In the genomic region with DNA sequence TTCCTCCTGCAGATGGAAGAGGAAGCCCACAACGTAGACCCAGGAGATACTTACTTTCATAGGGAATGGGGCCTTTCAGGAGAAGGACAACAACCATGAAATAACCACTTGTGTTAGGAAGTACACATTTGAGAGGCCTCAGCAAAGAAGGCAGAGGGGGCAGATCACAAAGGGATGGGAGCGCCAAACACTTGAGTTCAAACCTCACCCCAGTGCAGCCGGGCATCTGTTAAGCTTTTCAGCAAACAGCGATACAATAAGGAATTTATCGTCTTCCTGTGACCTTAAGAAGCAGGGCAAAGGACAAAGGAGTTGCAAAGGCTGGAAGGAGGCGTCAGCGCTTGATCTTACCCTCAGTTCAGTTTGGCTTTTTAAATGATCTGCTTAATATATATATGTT, we compare ENCODE assay signal across 10 mouse cellular contexts. TPM values are rescaled to one million over a fixed set of nuclear protein-coding genes. Genes with fewer than 3 reads are reported as not detected.
DNase-seq lines count a peak whose midpoint lies in the region; ATAC-seq and TF ChIP-seq lines count a peak whose summit lies in the region.
"Had no signal": no experiment of that assay in that cellular context is flagged by ENCODE, and none has a peak within 500 bp of the region (broad histone marks: within the 10 kb centered on the region; RNA-seq: fewer than 3 reads in every experiment).

No protein-coding gene starts in this region.

- no peak for DNase-seq in heart, adult 18-20 months
- DNase-seq in stomach, postnatal 0 days (ENCODE audit: low spot score): no peak
- no peak for DNase-seq in liver, embryonic 14.5 days (ENCODE audit: low read depth in 3 of 3, low spot score in 3 of 3)
- DNase-seq in thymus, postnatal 10 days (ENCODE audit: low spot score in 2 of 2): no peak
- DNase-seq: cerebellum, adult 2 months; forebrain, postnatal 0 days; thymus, postnatal 14 days had no signal

- no peaks in the 10 kb centered on the region for H3K27me3 ChIP-seq in heart, embryonic 14.5 days (ENCODE audit: control insufficient read depth, insufficient read depth, low read length)
- H3K27me3 ChIP-seq in stomach, embryonic 14.5 days (ENCODE audit: control insufficient read depth, insufficient read depth, low read length): no peaks in the 10 kb centered on the region
- no peaks in the 10 kb centered on the region for H3K27me3 ChIP-seq in stomach, postnatal 0 days (ENCODE audit: control insufficient read depth, insufficient read depth, low read length)
- H3K27me3 ChIP-seq in liver, embryonic 14.5 days (ENCODE audit: control insufficient read depth, insufficient read depth, low read length): no peaks in the 10 kb centered on the region

- peak overlapping the region; percentile 67 to 85 for H3K27ac ChIP-seq in heart, embryonic 14.5 days (replicated peaks in 1 of 2; ENCODE audit: control insufficient read depth in 1 of 2, insufficient read depth in 1 of 2, low read depth in 2 of 2, low read length in 2 of 2)
- H3K27ac ChIP-seq in stomach, embryonic 14.5 days (ENCODE audit: low read length): peak overlapping the region; percentile 24; the same call in 1 of the 2 replicates
- no peak overlapping the region for H3K27ac ChIP-seq in stomach, postnatal 0 days (replicated peaks)
- H3K27ac ChIP-seq in liver, embryonic 14.5 days: peak overlapping the region; percentile 18; the same call in 1 of the 2 replicates

- no peaks in the 10 kb centered on the region for H3K36me3 ChIP-seq in heart, embryonic 14.5 days (ENCODE audit: control insufficient read depth, insufficient read depth, low read length)
- no peaks in the 10 kb centered on the region for H3K36me3 ChIP-seq in stomach, embryonic 14.5 days (ENCODE audit: control insufficient read depth, insufficient read depth, low read length)
- no peaks in the 10 kb centered on the region for H3K36me3 ChIP-seq in stomach, postnatal 0 days (ENCODE audit: control insufficient read depth, insufficient read depth, low read length)
- no peaks in the 10 kb centered on the region for H3K36me3 ChIP-seq in liver, embryonic 14.5 days (replicated peaks; ENCODE audit: control insufficient read depth, insufficient read depth, low read depth)

- peaks cover 10 to 14% of the 10 kb centered on the region in 2 experiments for H3K4me1 ChIP-seq in heart, embryonic 14.5 days (ENCODE audit: control insufficient read depth in 2 of 2, insufficient read depth in 2 of 2, low read length in 2 of 2)
- H3K4me1 ChIP-seq in stomach, embryonic 14.5 days (ENCODE audit: control insufficient read depth, insufficient read depth, low read length): peaks cover 6% of the 10 kb centered on the region
- H3K4me1 ChIP-seq in stomach, postnatal 0 days (replicated peaks; ENCODE audit: control insufficient read depth, insufficient read depth): no peaks in the 10 kb centered on the region; the same call in none of the 2 replicates
- peaks cover 0 to 22% of the 10 kb centered on the region in 2 experiments; a peak in 2 of 4 replicates for H3K4me1 ChIP-seq in liver, embryonic 14.5 days (replicated peaks; ENCODE audit: control insufficient read depth in 2 of 2, insufficient read depth in 2 of 2, low read length in 1 of 2)

- WGBS in heart, embryonic 14.5 days: 61% methylated on average over 7 of the region's 7 CpGs
- WGBS in stomach, embryonic 14.5 days: 42% methylated on average over 7 of the region's 7 CpGs
- WGBS in stomach, postnatal 0 days: 45% methylated on average over 7 of the region's 7 CpGs
- 16% methylated on average over 7 of the region's 7 CpGs for WGBS in liver, embryonic 14.5 days (ENCODE audit: insufficient replicate concordance)

- H3K4me2 ChIP-seq in heart, embryonic 14.5 days (ENCODE audit: low read length): peak overlapping the region; percentile 47
- no peak overlapping the region for H3K4me2 ChIP-seq in stomach, embryonic 14.5 days (replicated peaks; ENCODE audit: low read depth, low read length)
- H3K4me2 ChIP-seq in stomach, postnatal 0 days (replicated peaks; ENCODE audit: low read depth): no peak overlapping the region
- peak overlapping the region; percentile 41 for H3K4me2 ChIP-seq in liver, embryonic 14.5 days (ENCODE audit: low read depth)

- H3K4me3 ChIP-seq in heart, embryonic 14.5 days (ENCODE audit: control insufficient read depth in 1 of 2, insufficient read depth in 1 of 2, low read depth in 1 of 2, low read length in 2 of 2): no peak overlapping the region
- no peak overlapping the region for H3K4me3 ChIP-seq in stomach, embryonic 14.5 days (ENCODE audit: low read depth, low read length)
- no peak overlapping the region for H3K4me3 ChIP-seq in stomach, postnatal 0 days (ENCODE audit: low read depth, low read length)
- H3K4me3 ChIP-seq in liver, embryonic 14.5 days (ENCODE audit: insufficient read depth in 1 of 2, low read depth in 2 of 2, low read length in 2 of 2): no peak overlapping the region

- no peaks in the 10 kb centered on the region for H3K9me3 ChIP-seq in heart, embryonic 14.5 days (ENCODE audit: control insufficient read depth, low read length)
- no peaks in the 10 kb centered on the region for H3K9me3 ChIP-seq in stomach, embryonic 14.5 days (ENCODE audit: control insufficient read depth, low read depth, low read length)
- no peaks in the 10 kb centered on the region for H3K9me3 ChIP-seq in stomach, postnatal 0 days (ENCODE audit: control insufficient read depth, low read length)
- H3K9me3 ChIP-seq in liver, embryonic 14.5 days (ENCODE audit: control insufficient read depth, low read length): no peaks in the 10 kb centered on the region

- ATAC-seq in heart, embryonic 14.5 days (ENCODE audit: insufficient number of reproducible peaks, insufficient read depth, low FRiP score, low read depth): no peak
- ATAC-seq in stomach, embryonic 14.5 days (ENCODE audit: insufficient number of reproducible peaks, insufficient read depth, low FRiP score, low read depth): no peak
- no peak for ATAC-seq in stomach, postnatal 0 days (ENCODE audit: low FRiP score, low TSS enrichment)
- no peak for ATAC-seq in liver, embryonic 14.5 days (ENCODE audit: insufficient read depth)
- ATAC-seq in erythroid progenitor cell, adult 5-6 weeks (replicated peaks; ENCODE audit: low FRiP score, poor library complexity, severe bottlenecking): no peak
- ATAC-seq: forebrain, postnatal 0 days had no signal

- TF ChIP-seq CTCF in stomach, postnatal 0 days (IDR thresholded peaks at IDR 0.05; ENCODE audit: low read depth): no peak
- TF ChIP-seq CTCF in liver, embryonic 14.5 days (IDR thresholded peaks at IDR 0.05; ENCODE audit: low read depth): no peak

- no peak overlapping the region; the same call in 1 of the 2 replicates for H3K9ac ChIP-seq in heart, embryonic 14.5 days (ENCODE audit: low read length)
- H3K9ac ChIP-seq in stomach, embryonic 14.5 days (replicated peaks; ENCODE audit: low read depth, low read length): no peak overlapping the region
- no peak overlapping the region for H3K9ac ChIP-seq in stomach, postnatal 0 days (ENCODE audit: low read length)
- no peak overlapping the region for H3K9ac ChIP-seq in liver, embryonic 14.5 days (replicated peaks)
- H3K9ac ChIP-seq: forebrain, postnatal 0 days had no signal

- TF ChIP-seq EP300 in stomach, postnatal 0 days (optimal IDR thresholded peaks at IDR 0.05): no peak
- TF ChIP-seq EP300 in liver, embryonic 14.5 days (IDR thresholded peaks at IDR 0.05; ENCODE audit: low read depth): no peak

RNA-seq across cellular contexts. Expression of a gene that starts 10.0 kb away (rescaled TPM):
- polyA plus RNA-seq in heart, embryonic 14.5 days (2014; fragmentation: Nextera tagmentation; extraction: Ambion mirVana): 12.2 and 12.3 TPM in 2 replicates
- total RNA-seq in heart, adult 18-20 months (2021): 10 to 100 TPM; 64.8 to 73.1 TPM
- polyA plus RNA-seq in stomach, embryonic 14.5 days (2014; fragmentation: Nextera tagmentation; extraction: Ambion mirVana): 14.1 and 16.8 TPM in 2 replicates
- polyA plus RNA-seq in stomach, postnatal 0 days (2015; fragmentation: Nextera tagmentation; extraction: Ambion mirVana): 4.6 and 5.2 TPM in 2 replicates
- 7.5 and 9.2 TPM in 2 replicates for polyA plus RNA-seq in liver, embryonic 14.5 days (2012; rRNA removed)
- polyA plus RNA-seq in liver, embryonic 14.5 days (2014; fragmentation: Nextera tagmentation; extraction: Ambion mirVana): 5.0 and 5.6 TPM in 2 replicates
- 115 and 116 TPM in 2 replicates for total RNA-seq in erythroid progenitor cell, adult 5-6 weeks (2015; ENCODE audit: low replicate concordance)
- 114 and 123 TPM in 2 replicates for total RNA-seq in erythroid progenitor cell, adult 5-6 weeks (2017; ENCODE audit: low replicate concordance)

RNA-seq across cellular contexts. Expression of a gene that starts 33.2 kb away (rescaled TPM):
- 49.4 and 56.3 TPM in 2 replicates for polyA plus RNA-seq in heart, embryonic 14.5 days (2014; fragmentation: Nextera tagmentation; extraction: Ambion mirVana)
- total RNA-seq in heart, adult 18-20 months (2021): 10 to 100 TPM; 20.7 to 21.7 TPM
- polyA plus RNA-seq in stomach, embryonic 14.5 days (2014; fragmentation: Nextera tagmentation; extraction: Ambion mirVana): 52.6 and 57.1 TPM in 2 replicates
- polyA plus RNA-seq in stomach, postnatal 0 days (2015; fragmentation: Nextera tagmentation; extraction: Ambion mirVana): 28.5 and 34.8 TPM in 2 replicates
- 12.2 and 13.3 TPM in 2 replicates for polyA plus RNA-seq in liver, embryonic 14.5 days (2012; rRNA removed)
- polyA plus RNA-seq in liver, embryonic 14.5 days (2014; fragmentation: Nextera tagmentation; extraction: Ambion mirVana): 18.3 and 18.8 TPM in 2 replicates
- total RNA-seq in erythroid progenitor cell, adult 5-6 weeks (2015; ENCODE audit: low replicate concordance): 14.7 and 24.9 TPM in 2 replicates
- 7.6 and 18.9 TPM in 2 replicates for total RNA-seq in erythroid progenitor cell, adult 5-6 weeks (2017; ENCODE audit: low replicate concordance)

Comparison
In these comparisons a context has a peak if more than half of its experiments do, and no peak if none do; other contexts are left out.
1. H3K4me2 ChIP-seq: peak in heart, embryonic 14.5 days (single experiment) and liver, embryonic 14.5 days (single experiment); none in stomach, embryonic 14.5 days (single experiment) and stomach, postnatal 0 days (single experiment).